Mouse (Mus musculus) midbrain, embryonic 11.5 days (tissue): ENCODE data around the gene H2-M1. TPM values are rescaled to one million over a fixed set of nuclear protein-coding genes. Genes with fewer than 3 reads are reported as not detected.

ENCODE experiments used
- ATAC-seq: fragments of 200-750 bp; cut with Nextera tagmentation; 2 replicates; pipeline ENCODE4 v1.8.0; 2017; ENCODE audit warnings: moderate TSS enrichment, moderate library complexity; ENCODE audit not compliant: low FRiP score
- DNase-seq: peaks from one replicate; pipeline ENCODE4 v3.0.0; 2015; ENCODE audit warnings: low spot score; ENCODE audit errors: missing footprints
- H3K27ac ChIP-seq: fragments of 300-500 bp; sonication (generic); 2 replicates; pipeline ENCODE4 v1.5.1; 2014; ENCODE audit warnings: low read depth, low read length
- H3K27me3 ChIP-seq: fragments of 300-500 bp; sonication (generic); 2 replicates; pipeline ENCODE4 v1.6.1; 2014; ENCODE audit warnings: mild to moderate bottlenecking, low read length, moderate library complexity, mixed read lengths; ENCODE audit not compliant: control insufficient read depth, insufficient read depth
- H3K36me3 ChIP-seq: fragments of 300-500 bp; sonication (generic); 2 replicates; pipeline ENCODE4 v1.6.1; 2014; ENCODE audit warnings: mild to moderate bottlenecking, low read length, moderate library complexity, mixed read lengths; ENCODE audit not compliant: control insufficient read depth, insufficient read depth
- H3K4me1 ChIP-seq: fragments of 300-500 bp; sonication (generic); 2 replicates; pipeline ENCODE4 v1.6.1; 2014; ENCODE audit warnings: low read length; ENCODE audit not compliant: control insufficient read depth, insufficient read depth
- H3K4me2 ChIP-seq: fragments of 300-500 bp; sonication (generic); 2 replicates; pipeline ENCODE4 v1.6.1; 2014; ENCODE audit warnings: mild to moderate bottlenecking, moderate library complexity
- H3K4me3 ChIP-seq: fragments of 300-500 bp; sonication (generic); 2 replicates; pipeline ENCODE4 v1.5.1; 2014; ENCODE audit warnings: low read depth, low read length
- H3K9ac ChIP-seq: fragments of 300-500 bp; sonication (generic); 2 replicates; pipeline ENCODE4 v1.6.1; 2014; ENCODE audit warnings: low read length
- H3K9me3 ChIP-seq: fragments of 300-500 bp; sonication (generic); 2 replicates; pipeline ENCODE4 v1.6.1; 2016; ENCODE audit warnings: low read length; ENCODE audit not compliant: control insufficient read depth
- WGBS: fragments of 180-500 bp; shearing (Covaris S2); extraction: QIAGEN DNeasy Blood & Tissue Kit; methylation state at CpG from one replicate; pipeline ENCODE4 v1.1.7; 2014; 5-methylcytosine and 5-hydroxymethylcytosine counted together
- polyA plus RNA-seq: library from polyadenylated mRNA; unstranded; fragments of >200 nt; fragmentation: Nextera tagmentation; extraction: Ambion mirVana; gene quantifications from 2 replicates; pipeline ENCODE4 v1.2.1, GENCODE M21; 2014

The H2-M1 gene
- polyA plus RNA-seq, result not detected in 2 replicates

- Histone ChIP-seq H3K4me1 (no peaks in the 10 kb centered on the region), H3K9ac (no peak within 1 kb of the TSS), H3K4me2 (no peak within 1 kb of the TSS), H3K27me3 (no peaks in the 10 kb centered on the region), H3K4me3 (no peak within 1 kb of the TSS), H3K27ac (no peak within 1 kb of the TSS), H3K36me3 (no peaks in the 10 kb centered on the region), H3K9me3 (no peaks in the 10 kb centered on the region)
- ATAC-seq, result no peak
- 83% methylated on average over 3 of the region's 3 CpGs for WGBS
- no peak for DNase-seq
Measured at GRCm38 (mm10) chr17:36672119-36672518, at the start of gene H2-M1. H2-M1 (minus strand) TSS chr17:36672219.

- Histone ChIP-seq H3K9me3 (no peaks in the 10 kb centered on the region), H3K4me2 (no peak overlapping the region), H3K27me3 (no peaks in the 10 kb centered on the region), H3K27ac (no peak overlapping the region), H3K36me3 (no peaks in the 10 kb centered on the region), H3K9ac (no peak overlapping the region), H3K4me3 (no peak overlapping the region), H3K4me1 (no peaks in the 10 kb centered on the region)
- DNase-seq (no peak), ATAC-seq (no peak)
- WGBS, result 77% methylated on average over 2 of the region's 2 CpGs
Measured at GRCm38 (mm10) chr17:36697693-36698092, 25.7 kb upstream of the H2-M1 start.

DNA sequence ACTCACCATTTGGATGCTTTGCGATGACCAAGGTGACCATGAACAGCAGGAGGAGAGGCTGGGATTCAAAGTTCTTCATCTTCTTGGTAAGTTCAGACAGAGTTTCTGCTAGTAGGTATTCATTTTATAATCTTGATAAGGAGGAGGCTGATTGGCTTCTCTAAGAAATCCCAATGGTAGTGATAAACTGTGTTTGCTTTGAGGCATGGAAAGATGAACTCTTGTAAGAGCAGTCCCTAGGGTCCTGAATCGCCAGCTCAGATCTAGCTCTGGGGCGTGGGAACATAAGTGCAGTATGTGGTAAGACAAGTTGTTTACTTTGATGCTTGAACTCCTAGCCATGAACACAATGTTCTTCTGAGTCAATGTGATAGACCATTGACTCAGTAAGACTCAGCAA lies 29.5 kb downstream of the H2-M1 start, which contains the start of gene H2-M9:
H2-M9 (minus strand) TSS at position 101 of the 400 bp plus-strand sequence.
- no peak within 1 kb of the TSS for H3K4me2 ChIP-seq
- WGBS, result 86% methylated on average over 3 of the region's 3 CpGs
- H3K9me3 ChIP-seq, result no peaks in the 10 kb centered on the region
- no peaks in the 10 kb centered on the region for H3K4me1 ChIP-seq
- H3K27me3 ChIP-seq, result no peaks in the 10 kb centered on the region
- ATAC-seq (no peak), DNase-seq (no peak)
- no peaks in the 10 kb centered on the region for H3K36me3 ChIP-seq
- H3K4me3 ChIP-seq, result no peak within 1 kb of the TSS
- H3K9ac ChIP-seq, result no peak within 1 kb of the TSS
- no peak within 1 kb of the TSS for H3K27ac ChIP-seq

Other genes with a start within 250 kb of the H2-M1 start
- not detected in 2 replicates for gene H2-M10.4, start 209.9 kb downstream of the H2-M1 start, polyA plus RNA-seq
- not detected in 2 replicates for gene H2-M11, start 125.1 kb downstream of the H2-M1 start, polyA plus RNA-seq
- gene H2-M9, start 29.6 kb downstream of the H2-M1 start, polyA plus RNA-seq, result not detected in 2 replicates
- gene H2-M10.5, start 100.7 kb upstream of the H2-M1 start, polyA plus RNA-seq, result not detected in 2 replicates
- gene H2-M10.6, start 140.0 kb upstream of the H2-M1 start, polyA plus RNA-seq, result not detected in 2 replicates
- gene Trim26, start 164.9 kb upstream of the H2-M1 start, polyA plus RNA-seq, result 32.4 and 35.0 TPM in 2 replicates
- 0.48 and 0.51 TPM in 2 replicates for gene Trim15, start 195.0 kb upstream of the H2-M1 start, polyA plus RNA-seq
- gene Trim10, start 197.4 kb upstream of the H2-M1 start, polyA plus RNA-seq, result 7.7 and 8.1 TPM in 2 replicates
- not detected in 2 replicates for gene Trim40, start 217.9 kb upstream of the H2-M1 start, polyA plus RNA-seq
- not detected in 2 replicates for gene Trim31, start 225.9 kb upstream of the H2-M1 start, polyA plus RNA-seq